ENCODE assay signal across 20 mouse cellular contexts in the genomic region with DNA sequence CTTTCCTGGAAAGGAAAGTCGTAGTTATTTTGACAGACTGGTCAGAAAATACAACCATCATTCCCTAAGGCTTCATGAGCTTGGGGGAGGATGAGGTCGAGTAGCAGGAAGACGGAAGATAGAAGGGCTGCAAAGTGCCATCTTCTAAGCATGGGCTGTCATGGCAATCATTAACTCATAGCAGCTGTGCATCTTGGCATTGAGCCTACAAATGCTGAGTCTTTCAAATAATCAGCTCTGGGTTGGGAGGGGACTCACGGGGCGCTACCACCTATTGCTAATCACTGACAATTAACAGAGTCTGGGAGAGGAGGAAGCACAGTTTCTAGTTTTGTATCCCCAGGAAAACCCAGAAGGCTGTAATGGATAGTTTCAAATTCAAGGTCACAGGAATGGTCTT.
"Had no signal": no experiment of that assay in that cellular context is flagged by ENCODE, and none has a peak within 500 bp of the region (broad histone marks: within the 10 kb centered on the region; RNA-seq: fewer than 3 reads in every experiment).

No protein-coding gene starts in this region.

- H3K27me3 ChIP-seq: limb, embryonic 12.5 days; limb, embryonic 15.5 days; lung, embryonic 15.5 days; midbrain, embryonic 12.5 days; neural tube, embryonic 12.5 days; neural tube, embryonic 15.5 days had no signal

- H3K9me3 ChIP-seq: limb, embryonic 12.5 days; limb, embryonic 15.5 days; lung, embryonic 15.5 days; midbrain, embryonic 12.5 days; neural tube, embryonic 12.5 days; neural tube, embryonic 15.5 days had no signal

- H3K4me2 ChIP-seq: limb, embryonic 12.5 days; limb, embryonic 15.5 days; liver, embryonic 11.5 days; lung, embryonic 15.5 days; midbrain, embryonic 12.5 days; neural tube, embryonic 12.5 days; neural tube, embryonic 15.5 days had no signal

- H3K36me3 ChIP-seq: limb, embryonic 12.5 days; limb, embryonic 15.5 days; lung, embryonic 15.5 days; midbrain, embryonic 12.5 days; neural tube, embryonic 12.5 days; neural tube, embryonic 15.5 days had no signal

- ATAC-seq: intestine, postnatal 0 days; liver, postnatal 0 days had no signal

- H3K4me3 ChIP-seq: layer of hippocampus, adult 2 months; limb, embryonic 12.5 days; limb, embryonic 15.5 days; lung, embryonic 15.5 days; midbrain, embryonic 12.5 days; neural tube, embryonic 12.5 days; neural tube, embryonic 15.5 days had no signal

- H3K27ac ChIP-seq: kidney, postnatal 0 days; layer of hippocampus, adult 2 months; limb, embryonic 12.5 days; limb, embryonic 15.5 days; liver, embryonic 14.5 days; lung, embryonic 15.5 days; midbrain, embryonic 12.5 days; neural tube, embryonic 12.5 days; neural tube, embryonic 15.5 days had no signal

- H3K9ac ChIP-seq: limb, embryonic 12.5 days; limb, embryonic 15.5 days; liver, embryonic 14.5 days; liver, postnatal 0 days; lung, embryonic 15.5 days; midbrain, embryonic 12.5 days; neural tube, embryonic 12.5 days; neural tube, embryonic 15.5 days had no signal

- H3K4me1 ChIP-seq: limb, embryonic 12.5 days; limb, embryonic 15.5 days; lung, embryonic 15.5 days; midbrain, embryonic 12.5 days; neural tube, embryonic 12.5 days; neural tube, embryonic 15.5 days had no signal

- DNase-seq: kidney, adult 2 months; kidney, postnatal 25 days; layer of hippocampus, adult 9-11 months; liver, postnatal 0 days; lung, postnatal 10 days; lung, postnatal 36 days; thymus, adult 18-20 months; thymus, postnatal 14 days; thymus, postnatal 4 days had no signal
